Mouse (Mus musculus) kidney, adult 2 months (tissue): Measurements from ENCODE around the gene AW549877.

Experiments
- CTCF ChIP-seq: fragments of 200-500 bp; conservative IDR thresholded peaks from 2 replicates; pipeline ENCODE4 v1.5.1; 2011; ENCODE audit warnings: low read depth, mild to moderate bottlenecking, control low read depth, low read length, moderate library complexity, mixed read lengths; ENCODE audit not compliant: insufficient read depth, insufficient read length
- POLR2A ChIP-seq: fragments of 200-500 bp; IDR thresholded peaks from one replicate; pipeline ENCODE4 v1.6.1; 2011; ENCODE audit warnings: low read depth, low read length, control low read depth

GRCm38 (mm10) chr15:3969743-3970142 is 25.8 kb downstream of the AW549877 start:
- TF ChIP-seq POLR2A (no peak), CTCF (no peak)
